8 mouse cellular contexts compared by ENCODE assay signal in the genomic region with DNA sequence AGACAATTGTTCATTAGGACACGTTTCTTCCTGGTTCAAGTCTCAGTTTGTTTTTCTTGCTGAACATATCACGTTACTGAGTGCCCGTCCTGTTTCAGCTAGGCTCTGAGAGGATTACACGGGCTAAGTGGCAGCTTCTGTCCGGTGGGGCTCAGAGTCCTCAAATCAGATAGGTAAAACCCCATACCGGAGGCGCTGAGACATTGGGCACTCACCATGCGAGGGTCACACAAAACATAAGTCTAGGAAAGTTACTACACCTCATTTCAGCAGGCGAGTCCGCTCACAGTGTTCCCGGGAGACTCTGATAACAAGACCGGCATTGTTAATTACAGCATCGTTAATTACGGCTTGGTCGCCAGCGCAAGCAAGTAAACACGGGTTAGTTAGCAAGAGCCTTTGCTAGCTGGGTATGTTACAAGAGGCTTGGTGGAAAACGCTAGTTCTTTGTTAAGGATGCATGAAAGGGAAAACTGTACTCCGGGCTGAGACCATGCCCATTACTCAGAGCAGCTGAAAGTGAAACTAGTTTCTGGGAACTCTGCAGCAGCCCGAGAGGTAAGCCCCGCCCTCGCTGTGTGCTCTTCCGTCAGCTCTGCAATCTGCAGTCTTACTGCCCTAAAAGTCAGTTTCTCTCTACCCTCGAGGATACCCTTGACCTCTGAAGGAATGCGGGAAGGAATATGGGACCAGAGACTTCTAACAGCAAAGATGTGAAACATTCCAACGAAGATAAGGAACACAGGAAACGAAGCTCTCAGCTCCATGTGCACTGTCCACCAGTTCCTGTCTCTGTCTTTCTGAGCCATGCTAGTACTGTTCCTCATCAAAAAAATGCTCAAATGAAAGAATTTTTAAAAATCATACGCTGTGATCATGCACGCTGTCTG. TPM values are rescaled to one million over a fixed set of nuclear protein-coding genes. Genes with fewer than 3 reads are reported as not detected.
DNase-seq lines count a peak whose midpoint lies in the region; ATAC-seq lines count a peak whose summit lies in the region.

No protein-coding gene starts in this region.

- DNase-seq in 3T3-L1 (ENCODE audit: low read depth, low spot score) (peak; percentile 96), liver (peak; percentile 77)
- peak; percentile 10 to 50 for DNase-seq in adrenal gland, postnatal 4 days (ENCODE audit: low spot score in 2 of 2)
- peak; percentile 87 for DNase-seq in heart, embryonic 10.5 days (ENCODE audit: low spot score)
- peak; percentile 16 to 45 for DNase-seq in monocyte, adult 2 months (ENCODE audit: low read depth in 1 of 2, low spot score in 2 of 2)
- peak; percentile 42 to 61 for DNase-seq in spleen, postnatal 14 days (ENCODE audit: low spot score in 2 of 2)

- H3K4me1 ChIP-seq in embryonic facial prominence, embryonic 15.5 days = no peaks in the 10 kb centered on the region
- H3K4me1 ChIP-seq in heart, embryonic 10.5 days = no peaks in the 10 kb centered on the region
- H3K4me1 ChIP-seq in kidney, embryonic 14.5 days (ENCODE audit: control insufficient read depth, insufficient read depth, low read length) = no peaks in the 10 kb centered on the region

- no peaks in the 10 kb centered on the region for H3K27me3 ChIP-seq in embryonic facial prominence, embryonic 15.5 days
- H3K27me3 ChIP-seq in heart, embryonic 10.5 days (ENCODE audit: insufficient read depth, poor library complexity, severe bottlenecking) = no peaks in the 10 kb centered on the region
- no peaks in the 10 kb centered on the region for H3K27me3 ChIP-seq in kidney, embryonic 14.5 days (ENCODE audit: control insufficient read depth, insufficient read depth, low read length)

- no peaks in the 10 kb centered on the region for H3K36me3 ChIP-seq in embryonic facial prominence, embryonic 15.5 days
- no peaks in the 10 kb centered on the region for H3K36me3 ChIP-seq in heart, embryonic 10.5 days
- no peaks in the 10 kb centered on the region for H3K36me3 ChIP-seq in kidney, embryonic 14.5 days (ENCODE audit: control insufficient read depth, insufficient read depth, low read length)

- under 1% methylated on average over 29 of the region's 29 CpGs for WGBS in embryonic facial prominence, embryonic 15.5 days
- WGBS in heart, embryonic 10.5 days = 3% methylated on average over 29 of the region's 29 CpGs
- 3% methylated on average over 29 of the region's 29 CpGs for WGBS in kidney, embryonic 14.5 days

- peak overlapping the region; percentile 85 for H3K27ac ChIP-seq in embryonic facial prominence, embryonic 15.5 days (replicated peaks)
- peak overlapping the region; percentile 91 for H3K27ac ChIP-seq in heart, embryonic 10.5 days
- peak overlapping the region; percentile 86 for H3K27ac ChIP-seq in kidney, embryonic 14.5 days (ENCODE audit: low read depth, low read length)

- H3K9me3 ChIP-seq in embryonic facial prominence, embryonic 15.5 days (replicated peaks) = no peaks in the 10 kb centered on the region
- no peaks in the 10 kb centered on the region for H3K9me3 ChIP-seq in heart, embryonic 10.5 days
- no peaks in the 10 kb centered on the region for H3K9me3 ChIP-seq in kidney, embryonic 14.5 days (ENCODE audit: control insufficient read depth, low read length)

- H3K4me2 ChIP-seq in embryonic facial prominence, embryonic 15.5 days (replicated peaks) = peak overlapping the region; percentile 54
- peak overlapping the region; percentile 52 for H3K4me2 ChIP-seq in kidney, embryonic 14.5 days (replicated peaks; ENCODE audit: low read depth, low read length)

- peak overlapping the region; percentile 49 for H3K9ac ChIP-seq in embryonic facial prominence, embryonic 15.5 days
- H3K9ac ChIP-seq in kidney, embryonic 14.5 days (ENCODE audit: low read depth, low read length) = peak overlapping the region; percentile 72

- H3K4me3 ChIP-seq in embryonic facial prominence, embryonic 15.5 days (replicated peaks) = peak overlapping the region; percentile 63
- H3K4me3 ChIP-seq in heart, embryonic 10.5 days = peak overlapping the region; percentile 77
- H3K4me3 ChIP-seq in kidney, embryonic 14.5 days (ENCODE audit: low read length) = peak overlapping the region; percentile 79

- ATAC-seq in embryonic facial prominence, embryonic 15.5 days (ENCODE audit: insufficient number of reproducible peaks, low FRiP score, low TSS enrichment, low read depth) = peak; percentile 92
- ATAC-seq in kidney, embryonic 14.5 days (ENCODE audit: low FRiP score, low TSS enrichment) = peak; percentile 95

RNA-seq across cellular contexts. Expression of gene Cggbp1, which starts 21.9 kb away (rescaled TPM):
- total RNA-seq in adrenal gland, postnatal 4 days (2021) = 100 to 1,000 TPM; 132 TPM
- polyA plus RNA-seq in embryonic facial prominence, embryonic 15.5 days (2015; fragmentation: Nextera tagmentation; extraction: Ambion mirVana) = 68.8 and 69.7 TPM in 2 replicates
- polyA plus RNA-seq in heart, embryonic 10.5 days (2016; fragmentation: Nextera tagmentation; extraction: Ambion mirVana) = 63.7 and 67.6 TPM in 2 replicates
- polyA plus RNA-seq in kidney, embryonic 14.5 days (2014; fragmentation: Nextera tagmentation; extraction: Ambion mirVana) = 62.6 and 105 TPM in 2 replicates

RNA-seq across cellular contexts. Expression of gene Zfp654, which starts 22.2 kb away (rescaled TPM):
- total RNA-seq in adrenal gland, postnatal 4 days (2021) = 10 to 100 TPM; 21.4 to 21.5 TPM
- 5.6 and 5.8 TPM in 2 replicates for polyA plus RNA-seq in embryonic facial prominence, embryonic 15.5 days (2015; fragmentation: Nextera tagmentation; extraction: Ambion mirVana)
- polyA plus RNA-seq in heart, embryonic 10.5 days (2016; fragmentation: Nextera tagmentation; extraction: Ambion mirVana) = 6.6 and 7.0 TPM in 2 replicates
- polyA plus RNA-seq in kidney, embryonic 14.5 days (2014; fragmentation: Nextera tagmentation; extraction: Ambion mirVana) = 5.0 and 8.6 TPM in 2 replicates

Comparison
In these comparisons a context has a peak if more than half of its experiments do, and no peak if none do; other contexts are left out.
1. Peak in every context shown above with its lines: DNase-seq, ATAC-seq, H3K4me3 ChIP-seq and H3K27ac ChIP-seq.
2. DNase-seq: peak in every context shown above with its lines; median percentile 96 in 3T3-L1; 87 in heart, embryonic 10.5 days; 77 in liver; 52 in spleen, postnatal 14 days; 30 in monocyte, adult 2 months; 30 in adrenal gland, postnatal 4 days.